Mouse (Mus musculus): ENCODE data around the gene Mbd4.
"Not testable (repeated sequence)": the region's sequence is repeated elsewhere in the genome, so short reads cannot be mapped to it uniquely, and the experiment has no call there.

Gene Mbd4

GRCm38 (mm10) chr6:115853091-115853813 is at the start of gene Mbd4, which contains the start of gene Ift122:
Gene Mbd4 (minus strand): TSS chr6:115853371.
Gene Ift122 (plus strand): TSS chr6:115853470.
- peak; percentile 96 for DNase-seq

DNA sequence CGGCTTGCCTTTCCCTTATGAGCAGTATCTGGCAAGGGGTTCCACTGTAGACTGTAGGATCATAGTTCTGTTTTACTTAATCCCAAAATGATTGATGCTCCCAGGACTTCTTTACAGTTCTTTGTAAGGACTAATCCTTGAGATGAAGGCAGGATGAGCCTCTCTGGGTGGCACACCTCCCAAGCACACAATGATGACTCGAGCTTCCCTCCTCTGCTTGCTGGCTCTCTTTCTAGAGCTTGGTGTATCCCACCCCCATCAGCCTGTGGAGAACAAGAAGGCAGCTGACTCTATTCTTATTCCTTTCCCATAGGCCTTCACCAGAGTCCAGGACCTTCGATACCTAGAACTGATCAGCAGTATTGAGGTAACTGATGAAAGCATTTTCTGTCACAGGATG is 49.4 kb upstream of the Mbd4 start:
- no peak for DNase-seq

DNA sequence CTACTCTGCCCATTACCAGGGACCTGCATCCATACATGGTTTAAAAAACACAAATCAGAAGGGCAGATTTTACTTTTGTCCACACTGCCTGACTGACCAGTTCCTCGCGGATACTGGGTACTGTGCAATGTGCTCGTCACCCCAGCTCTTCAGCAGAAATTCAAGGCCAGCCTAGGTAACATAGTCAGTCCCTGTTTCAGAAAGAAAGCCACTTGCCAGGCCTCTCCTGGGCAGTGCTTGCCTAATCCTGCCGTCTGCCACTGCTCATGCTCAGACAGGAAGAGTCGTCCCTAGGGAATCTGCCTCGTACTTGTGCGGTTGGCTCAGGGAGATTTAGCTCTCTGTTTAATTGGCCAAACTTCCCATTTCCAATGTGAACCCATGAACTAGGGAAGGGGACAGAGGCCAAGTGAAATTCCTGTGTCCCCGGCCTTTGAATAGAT is 48.3 kb upstream of the Mbd4 start:
- DNase-seq, result no peak

- peak; percentile 79 for DNase-seq
These were observed 47.9 kb upstream of the Mbd4 start for GRCm38 (mm10) chr6:115901062-115901461.

- no peak for DNase-seq
These were observed 44.9 kb upstream of the Mbd4 start for GRCm38 (mm10) chr6:115897926-115898520.

DNA sequence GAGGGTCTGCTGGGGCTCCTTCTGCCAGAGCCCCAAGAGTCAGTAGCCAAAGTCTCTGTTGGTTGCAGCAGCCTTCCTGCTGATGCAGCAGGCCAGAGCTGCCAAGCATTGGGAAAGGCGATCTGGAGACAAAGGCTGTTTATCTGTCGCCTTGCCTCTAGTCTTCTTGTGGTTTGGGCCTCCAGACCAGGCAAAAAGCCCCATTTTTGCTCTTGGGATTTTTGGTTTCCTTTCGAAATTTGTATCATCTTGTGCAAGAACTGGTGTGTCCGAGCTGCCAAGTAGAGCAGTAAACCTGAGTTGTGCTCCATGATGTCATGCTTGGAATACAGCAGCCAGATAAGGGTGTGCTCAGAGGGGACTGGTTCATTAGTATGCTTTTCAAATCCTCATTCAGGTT is 43.9 kb upstream of the Mbd4 start:
- DNase-seq, result no peak

GRCm38 (mm10) chr6:115896346-115896745 is 43.2 kb upstream of the Mbd4 start:
- DNase-seq, result no peak

DNA sequence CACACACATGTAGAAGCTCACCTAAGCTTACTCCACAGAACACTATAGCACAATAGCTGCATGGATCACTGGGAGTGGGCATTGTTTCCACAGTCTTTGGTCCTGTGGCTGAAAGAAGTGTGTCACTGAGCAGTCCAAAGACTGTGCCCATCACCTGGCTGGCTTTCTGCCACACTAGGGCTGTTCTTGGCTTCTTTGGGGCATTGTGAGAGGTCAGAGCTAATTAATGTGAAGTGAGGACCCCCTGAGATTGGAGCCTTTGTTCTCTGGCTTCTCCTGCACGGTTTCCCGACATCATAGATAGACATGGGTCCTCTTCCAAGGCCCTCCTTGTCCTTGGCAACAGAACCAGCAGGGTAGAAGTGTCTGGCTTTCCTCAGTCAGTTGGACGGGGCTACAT is 39.2 kb upstream of the Mbd4 start:
- DNase-seq, result no peak

DNA sequence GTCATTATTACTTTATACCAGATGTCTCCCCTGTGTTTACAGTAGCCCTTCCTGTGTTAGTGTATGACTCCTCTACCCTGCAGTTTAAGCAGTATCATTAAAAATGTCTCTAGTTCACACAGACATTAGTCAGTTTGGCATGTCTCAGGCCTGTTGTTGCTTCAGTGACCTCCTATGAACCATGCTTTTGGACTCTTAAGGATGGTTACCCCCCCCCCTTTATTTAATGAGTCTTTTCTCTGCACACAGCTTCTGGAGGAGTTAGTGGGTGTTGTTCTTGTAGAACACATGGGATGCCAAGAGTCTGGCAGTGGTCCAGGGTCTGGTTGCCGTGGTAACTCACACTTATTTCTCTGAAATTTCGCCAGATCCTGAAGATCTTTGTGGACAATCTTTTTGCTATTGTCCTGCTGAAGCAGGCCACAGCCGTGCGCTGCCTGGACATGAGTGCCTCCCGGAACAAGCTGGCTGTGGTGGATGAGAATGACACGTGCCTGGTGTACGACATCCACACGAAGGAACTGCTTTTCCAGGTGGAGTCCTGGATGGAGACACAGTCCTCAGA is 38.4 kb upstream of the Mbd4 start:
- DNase-seq, result no peak

GRCm38 (mm10) chr6:115891061-115891460 is 37.9 kb upstream of the Mbd4 start:
- DNase-seq, result no peak

DNA sequence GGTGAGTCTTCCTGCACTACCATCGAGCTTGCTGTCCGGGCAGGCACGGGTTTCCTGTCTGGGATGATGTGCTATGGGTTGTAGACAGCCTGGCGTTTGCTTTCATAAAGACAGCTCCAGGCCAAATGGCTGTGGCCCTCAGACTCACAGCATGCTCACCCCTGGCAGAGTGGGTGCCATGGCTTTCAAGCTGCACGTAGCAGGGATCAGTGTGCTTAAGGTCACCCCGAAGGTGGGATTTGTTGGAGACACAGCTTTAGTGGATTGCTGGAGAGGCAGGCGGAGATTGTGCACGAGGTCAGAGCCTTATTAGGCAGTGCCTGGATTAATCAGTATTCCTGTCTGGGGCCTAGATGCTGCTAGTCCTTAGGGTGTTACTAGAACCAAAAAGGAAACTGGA is 37.4 kb upstream of the Mbd4 start:
- no peak for DNase-seq

DNA sequence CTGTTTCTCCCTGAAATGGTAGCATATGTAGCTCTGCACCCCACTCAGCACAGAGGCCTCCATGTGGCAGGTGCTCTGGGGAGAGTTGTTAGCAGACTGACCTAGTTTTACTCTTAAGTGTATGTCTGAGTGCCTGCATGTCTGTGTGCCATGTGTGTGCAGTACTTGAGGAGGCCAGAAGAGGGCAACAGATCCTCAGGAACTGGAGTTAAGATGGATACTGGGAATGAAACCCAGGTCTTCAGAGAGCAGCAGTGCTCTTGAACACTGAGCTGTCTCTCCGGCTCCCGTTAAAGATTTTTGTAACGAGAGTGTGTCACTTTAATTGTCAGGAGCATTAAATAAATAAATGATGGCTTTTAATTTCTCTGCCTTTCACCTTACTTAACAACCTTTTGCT is 35.1 kb upstream of the Mbd4 start:
- DNase-seq, result peak; percentile 77

GRCm38 (mm10) chr6:115886894-115887293 is 33.7 kb upstream of the Mbd4 start:
- DNase-seq, result peak; percentile 75

GRCm38 (mm10) chr6:115884018-115884417 is 30.8 kb upstream of the Mbd4 start:
- DNase-seq, result no peak

DNA sequence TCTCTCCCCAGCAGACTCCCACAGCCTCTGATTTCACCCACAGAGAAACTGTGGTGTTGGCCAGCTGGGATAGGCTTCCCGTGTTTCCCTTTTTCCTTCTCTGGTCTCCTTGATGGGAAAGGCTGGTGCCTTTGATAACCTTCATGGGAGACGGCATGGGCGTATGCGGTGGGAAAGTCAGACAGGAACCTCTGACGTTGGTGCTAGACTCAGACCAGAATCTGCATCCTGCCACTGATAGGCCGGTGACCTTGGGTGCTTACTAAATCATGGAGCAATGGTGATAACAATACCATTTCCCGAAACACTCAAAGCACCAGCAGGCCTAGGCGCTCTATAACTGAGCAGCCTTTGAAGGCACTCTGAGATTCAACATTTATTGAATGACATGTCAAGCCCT is 27.6 kb upstream of the Mbd4 start:
- DNase-seq, result no peak

DNA sequence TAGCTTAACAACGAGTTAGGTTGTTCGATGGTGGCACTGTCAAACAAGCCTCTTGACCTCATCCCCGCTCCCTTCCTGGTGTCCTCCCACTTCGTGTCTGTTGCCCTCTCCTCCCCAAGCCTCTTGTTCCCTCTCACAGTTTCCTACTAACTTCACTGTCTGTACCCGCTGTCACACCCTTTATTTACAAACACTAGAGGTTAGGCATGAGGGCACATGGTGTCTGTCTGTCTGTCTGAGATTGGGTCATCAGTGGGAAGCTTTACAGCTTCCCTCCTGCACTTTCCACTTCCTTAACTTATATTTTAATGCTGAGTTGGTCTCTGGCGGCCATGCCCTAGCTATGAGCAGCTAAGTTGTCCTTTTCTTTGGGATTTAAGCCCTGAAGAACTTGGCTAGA is 26.6 kb upstream of the Mbd4 start:
- no peak for DNase-seq

- DNase-seq, result no peak
These were observed 25.5 kb upstream of the Mbd4 start for GRCm38 (mm10) chr6:115878694-115879093.

- no peak for DNase-seq
These were observed 24.1 kb upstream of the Mbd4 start for GRCm38 (mm10) chr6:115877239-115877638.

DNA sequence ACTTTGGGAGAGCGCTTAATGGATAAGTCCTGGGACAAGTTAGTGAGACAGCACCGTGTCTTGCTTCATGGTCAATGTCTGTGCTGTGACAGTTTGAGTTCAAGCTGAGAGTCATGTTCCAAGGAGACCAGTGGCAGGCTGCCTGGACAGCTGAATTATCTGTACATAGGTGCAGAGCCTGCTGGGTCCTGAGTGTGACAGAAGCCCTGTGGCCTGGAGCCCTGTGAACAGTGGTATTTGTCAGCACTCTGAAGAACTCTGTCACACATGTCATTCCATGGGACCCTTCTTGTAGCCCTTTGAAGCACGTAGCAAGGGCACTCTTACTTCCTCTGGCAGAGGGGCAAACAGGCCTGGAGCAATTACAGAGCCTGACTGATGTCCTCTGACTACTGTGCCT is 18.1 kb upstream of the Mbd4 start:
- DNase-seq, result not testable (repeated sequence)

GRCm38 (mm10) chr6:115867157-115867556 is 14.0 kb upstream of the Mbd4 start:
- DNase-seq, result not testable (repeated sequence)

DNA sequence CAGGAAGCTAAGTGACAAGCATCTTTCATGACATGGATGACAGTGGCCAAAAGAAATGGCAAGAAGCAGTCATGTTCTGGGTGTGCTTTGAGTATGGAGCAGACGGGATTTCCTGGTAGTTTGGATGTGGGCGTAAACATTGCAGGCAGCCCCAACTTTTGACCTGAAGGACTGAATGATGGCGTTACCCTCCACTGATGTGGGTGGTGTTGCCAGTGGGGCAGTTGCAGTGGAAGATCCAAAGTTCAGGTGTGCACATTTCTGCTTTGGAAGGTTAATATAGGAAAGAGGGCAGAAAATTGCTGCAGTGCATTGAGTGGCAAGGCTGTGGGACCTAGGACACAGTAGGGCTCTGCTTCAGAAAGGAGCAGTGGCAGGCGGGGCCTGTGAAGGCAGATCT is 12.1 kb upstream of the Mbd4 start:
- no peak for DNase-seq

DNA sequence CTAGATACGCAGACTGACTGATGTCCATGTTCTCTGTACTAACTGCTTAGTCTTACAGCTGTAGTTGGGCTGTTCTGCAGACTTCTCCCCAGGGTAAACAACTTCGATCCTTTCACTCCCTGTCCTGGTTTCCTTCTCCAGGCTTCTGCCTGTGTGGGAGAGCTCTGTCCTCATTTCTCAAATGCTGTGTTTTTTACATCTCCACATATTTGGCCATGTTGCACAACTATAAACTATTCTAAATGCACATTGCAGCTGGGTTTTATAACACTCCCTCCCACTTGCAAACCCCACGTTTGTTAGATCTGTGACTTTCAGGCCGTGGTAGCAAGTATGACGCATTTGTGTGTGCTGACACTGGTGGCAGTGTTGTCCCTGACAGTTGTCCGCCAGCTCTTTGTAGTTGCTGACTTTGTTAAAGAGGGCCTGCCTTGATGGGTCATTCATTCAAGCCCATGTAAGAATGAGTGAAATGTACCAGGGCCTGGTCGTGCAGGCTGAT is 10.2 kb upstream of the Mbd4 start:
- DNase-seq, result no peak

GRCm38 (mm10) chr6:115860027-115860556 is 6.9 kb upstream of the Mbd4 start:
- no peak for DNase-seq

GRCm38 (mm10) chr6:115859258-115859657 is 6.1 kb upstream of the Mbd4 start:
- peak; percentile 54 for DNase-seq
